Mouse (Mus musculus): ENCODE measurements around the gene Cd46. TPM values are rescaled to one million over a fixed set of nuclear protein-coding genes. Genes with fewer than 3 reads are reported as not detected.

Cd46 gene
- polyA plus RNA-seq (2015; fragmentation: Nextera tagmentation; extraction: Ambion mirVana) = 0.64 and 1.3 TPM in 2 replicates

DNA sequence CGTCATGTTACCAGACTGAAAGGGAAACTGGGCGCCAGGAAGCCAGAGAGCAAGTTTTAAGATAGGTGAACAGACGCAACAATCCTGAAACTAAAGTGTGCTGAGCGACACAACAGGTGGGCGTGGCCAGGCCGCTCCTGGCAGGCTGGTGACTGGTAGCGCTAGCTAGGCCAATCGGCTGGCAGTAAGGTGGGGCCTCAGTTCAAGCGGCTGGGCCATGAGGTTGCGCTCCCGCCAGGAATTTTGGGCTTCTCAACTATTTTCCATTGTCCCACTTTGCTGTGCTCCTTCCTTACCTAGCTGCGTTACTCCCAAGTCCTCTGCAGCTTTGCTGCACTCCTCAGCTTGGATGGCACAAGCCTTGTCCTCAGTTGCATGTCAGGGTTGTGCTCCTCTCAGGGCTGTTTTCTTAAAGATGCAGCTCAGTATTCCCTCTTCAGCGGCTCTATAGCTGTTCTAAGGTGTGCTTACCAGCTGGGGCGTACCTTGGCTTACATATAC lies at the start of gene Cd46:
Gene Cd46, minus strand, starts transcription at position 30 of the 501 bp plus-strand sequence.
- Histone ChIP-seq H3K36me3 (0 out of 2 replicates have a peak, but pooled peaks cover 8% of the 10 kb centered on the region), H3K9ac (peak within 1 kb of the TSS; percentile 34)

DNA sequence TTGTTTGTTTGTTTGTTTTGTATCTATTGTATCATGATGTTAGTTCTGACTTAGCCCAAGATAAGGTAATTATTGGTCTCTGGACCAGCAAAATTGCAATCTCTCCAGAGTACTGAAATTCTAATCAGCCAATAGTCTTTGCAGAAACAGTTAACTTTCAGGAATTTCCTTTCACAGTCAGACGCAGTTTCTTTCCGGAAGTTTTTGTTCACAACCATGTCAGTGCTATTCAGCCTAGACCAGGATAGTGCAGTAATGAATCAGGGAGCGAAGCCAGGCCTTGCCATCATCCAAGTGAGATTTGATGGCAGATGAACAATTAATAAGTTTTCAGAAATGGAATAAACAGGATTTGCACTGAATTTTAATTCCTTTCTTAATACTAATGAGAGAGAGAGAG lies 40.0 kb upstream of the Cd46 start:
- ATAC-seq (ENCODE audit: borderline replicate concordance, extremely low read depth, low FRiP score, low TSS enrichment) = no peak
- Histone ChIP-seq H3K36me3 (peaks cover 10% of the 10 kb centered on the region), H3K9ac (peak overlapping the region; percentile 73; the same call in 1 of the 2 replicates), H3K4me2 (peak overlapping the region; percentile 63), H3K9me3 (no peaks in the 10 kb centered on the region), H3K27ac (peak overlapping the region; percentile 95; the same call in 1 of the 2 replicates), H3K27me3 (no peaks in the 10 kb centered on the region), H3K4me1 (peaks cover 11% of the 10 kb centered on the region; the same call in 1 of the 2 replicates), H3K4me3 (peak overlapping the region; percentile 59)
- WGBS = 29% methylated on average over 3 of the region's 3 CpGs

More for the DNA sequence above, at the start of gene Cd46:
- no peaks in the 10 kb centered on the region for H3K27me3 ChIP-seq
- H3K4me2 ChIP-seq = peak within 1 kb of the TSS; percentile 67
- 3% methylated on average over 14 of the region's 14 CpGs for WGBS
- peak within 1 kb of the TSS; percentile 35; the same call in 1 of the 2 replicates for H3K27ac ChIP-seq
- H3K9me3 ChIP-seq = no peaks in the 10 kb centered on the region
- ATAC-seq (ENCODE audit: borderline replicate concordance, extremely low read depth, low FRiP score, low TSS enrichment) = peak; percentile 98
- no peaks in the 10 kb centered on the region for H3K4me1 ChIP-seq
- peak within 1 kb of the TSS; percentile 44 for H3K4me3 ChIP-seq

DNA sequence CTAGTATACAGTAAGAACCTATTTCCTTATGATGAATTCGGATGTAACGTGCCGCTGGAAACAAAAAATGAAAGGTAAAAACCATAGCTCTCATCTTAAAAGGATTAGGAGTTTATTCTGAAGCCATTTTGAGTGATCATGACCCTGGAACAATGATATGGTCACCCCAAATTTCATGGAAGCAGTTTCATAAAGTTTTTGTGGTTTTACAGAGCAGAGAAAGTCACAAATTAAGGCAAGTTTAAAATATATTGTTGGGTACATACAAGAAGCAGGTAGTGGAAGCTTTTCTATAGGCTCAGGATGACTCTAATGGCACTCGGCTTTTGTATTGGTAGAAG lies 39.6 kb upstream of the Cd46 start:
- H3K27ac ChIP-seq = peak overlapping the region; percentile 95
- 20% methylated on average over 4 of the region's 4 CpGs for WGBS
- H3K9me3 ChIP-seq = no peaks in the 10 kb centered on the region
- H3K4me3 ChIP-seq = peak overlapping the region; percentile 59
- H3K4me1 ChIP-seq = peaks cover 11% of the 10 kb centered on the region; the same call in 1 of the 2 replicates
- H3K4me2 ChIP-seq = peak overlapping the region; percentile 63
- no peaks in the 10 kb centered on the region for H3K27me3 ChIP-seq
- H3K36me3 ChIP-seq = peaks cover 12% of the 10 kb centered on the region
- no peak for ATAC-seq (ENCODE audit: borderline replicate concordance, extremely low read depth, low FRiP score, low TSS enrichment)
- H3K9ac ChIP-seq = peak overlapping the region; percentile 73

DNA sequence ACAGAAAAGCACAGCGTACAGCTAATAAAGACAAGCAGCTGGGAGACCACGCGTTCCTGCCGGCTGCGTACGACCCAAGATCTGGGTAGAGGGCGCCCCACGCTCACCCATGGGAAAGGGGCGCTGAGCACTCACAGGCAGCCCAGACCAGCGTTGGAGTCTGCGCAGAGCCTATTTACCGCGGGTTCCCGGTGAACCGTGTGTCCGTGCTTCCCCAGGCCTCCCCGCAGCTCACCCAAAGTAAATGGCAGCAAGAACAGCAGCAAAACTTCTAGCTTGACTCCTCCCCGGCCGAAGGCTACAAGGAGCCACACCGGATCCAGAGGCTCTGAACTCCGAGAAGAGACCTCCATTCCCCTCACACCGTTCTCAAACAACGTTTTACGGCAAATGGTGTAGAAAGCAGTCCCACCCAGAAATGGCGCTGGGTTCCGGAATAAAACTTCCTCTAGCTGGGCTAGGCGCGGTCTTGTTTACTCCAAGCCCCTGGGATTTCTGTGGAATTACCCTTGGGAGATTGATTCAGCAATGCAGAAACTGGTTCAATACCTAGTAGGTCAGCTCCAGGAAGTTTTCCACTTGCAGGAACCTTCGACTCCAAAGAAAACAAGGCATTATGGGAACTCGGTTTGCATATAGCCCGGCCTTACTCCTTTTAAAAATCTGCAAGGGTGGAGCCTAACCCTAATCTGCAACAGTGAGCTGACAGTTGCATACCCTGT lies 39.1 kb upstream of the Cd46 start, which contains the start of gene Cr1l:
Gene Cr1l, minus strand, starts transcription at position 634 of the 722 bp plus-strand sequence.
- Histone ChIP-seq H3K9me3 (no peaks in the 10 kb centered on the region), H3K36me3 (peaks cover 14% of the 10 kb centered on the region), H3K4me2 (peak within 1 kb of the TSS; percentile 63), H3K4me1 (peaks cover 11% of the 10 kb centered on the region; the same call in 1 of the 2 replicates), H3K4me3 (peak within 1 kb of the TSS; percentile 59), H3K27ac (peak within 1 kb of the TSS; percentile 95), H3K27me3 (no peaks in the 10 kb centered on the region), H3K9ac (peak within 1 kb of the TSS; percentile 73)
- WGBS = under 1% methylated on average over 31 of the region's 31 CpGs
- peak; percentile 99 for ATAC-seq (ENCODE audit: borderline replicate concordance, extremely low read depth, low FRiP score, low TSS enrichment)

DNA sequence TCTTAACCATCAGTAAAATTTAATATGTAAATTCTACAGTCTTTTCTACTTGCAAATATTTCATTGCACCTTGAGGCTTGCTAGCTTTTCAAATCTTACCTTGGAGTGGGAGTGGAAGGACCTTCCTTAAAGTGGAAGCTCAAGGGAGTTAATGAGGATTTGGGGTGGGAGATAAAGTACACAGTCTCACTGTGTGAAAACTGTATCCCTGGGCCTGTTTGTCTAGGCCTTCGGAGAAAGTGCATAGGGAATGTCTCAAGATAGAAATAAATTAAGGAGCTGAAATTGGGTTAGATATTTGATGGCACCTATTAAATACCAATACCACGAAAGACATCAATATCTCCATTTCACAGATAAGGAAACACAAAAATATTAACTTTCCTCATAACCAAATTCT lies 38.4 kb upstream of the Cd46 start:
- WGBS = 5% methylated on average over 2 of the region's 2 CpGs
- Histone ChIP-seq H3K4me1 (peaks cover 11% of the 10 kb centered on the region; the same call in 1 of the 2 replicates), H3K9me3 (no peaks in the 10 kb centered on the region), H3K9ac (peak overlapping the region; percentile 73), H3K36me3 (peaks cover 16% of the 10 kb centered on the region), H3K4me2 (peak overlapping the region; percentile 63), H3K27ac (peak overlapping the region; percentile 95), H3K27me3 (no peaks in the 10 kb centered on the region), H3K4me3 (peak overlapping the region; percentile 59)
- no peak for ATAC-seq (ENCODE audit: borderline replicate concordance, extremely low read depth, low FRiP score, low TSS enrichment)

DNA sequence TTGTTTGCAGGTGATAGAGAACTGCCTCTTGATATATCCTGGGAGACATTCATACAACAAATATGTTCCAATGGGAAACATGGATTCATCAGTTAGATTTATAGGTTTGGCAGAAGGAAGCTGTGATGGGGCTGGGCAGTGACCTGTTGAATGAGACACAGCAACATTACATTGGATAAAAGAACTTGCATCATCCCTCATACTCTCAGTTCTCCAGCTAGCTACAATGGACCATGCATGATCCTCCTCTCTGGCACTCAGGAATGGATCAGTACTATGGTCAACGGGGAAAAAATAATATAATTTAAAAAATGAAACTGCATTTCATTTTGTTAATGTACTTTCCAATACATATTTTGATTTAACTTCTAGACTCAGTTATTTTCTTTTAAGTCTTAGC lies 37.8 kb upstream of the Cd46 start:
- 78% methylated on average over 1 of the region's 1 CpGs for WGBS
- Histone ChIP-seq H3K9me3 (no peaks in the 10 kb centered on the region), H3K36me3 (peaks cover 22% of the 10 kb centered on the region), H3K27me3 (no peaks in the 10 kb centered on the region), H3K4me3 (no peak overlapping the region), H3K4me2 (peak overlapping the region; percentile 42), H3K9ac (no peak overlapping the region), H3K27ac (no peak overlapping the region), H3K4me1 (peaks cover 11% of the 10 kb centered on the region; the same call in 1 of the 2 replicates)
- ATAC-seq (ENCODE audit: borderline replicate concordance, extremely low read depth, low FRiP score, low TSS enrichment) = no peak

DNA sequence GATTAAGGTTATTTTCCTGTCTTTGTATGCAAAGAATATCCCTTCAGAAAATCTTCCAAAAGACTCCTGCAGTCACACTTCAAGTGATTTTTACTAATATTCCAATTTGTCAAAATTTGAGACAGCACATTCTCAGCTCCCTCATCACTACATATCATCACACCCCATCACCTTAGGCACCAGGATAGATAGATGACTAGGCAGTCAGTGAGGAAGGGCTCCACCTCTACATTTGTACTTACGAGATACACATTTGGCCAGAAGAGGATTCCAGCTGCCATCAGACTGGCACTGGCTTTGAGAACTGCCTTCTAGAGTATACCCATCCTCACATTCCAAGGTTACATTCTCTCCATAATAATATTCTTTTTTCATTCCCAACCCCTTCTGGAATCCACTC lies 22.4 kb upstream of the Cd46 start:
- H3K27me3 ChIP-seq = no peaks in the 10 kb centered on the region
- H3K27ac ChIP-seq = no peak overlapping the region
- H3K9me3 ChIP-seq = no peaks in the 10 kb centered on the region
- H3K9ac ChIP-seq = no peak overlapping the region
- H3K4me2 ChIP-seq = no peak overlapping the region
- H3K36me3 ChIP-seq = peaks cover 26% of the 10 kb centered on the region
- 81% methylated on average over 1 of the region's 1 CpGs for WGBS
- ATAC-seq (ENCODE audit: borderline replicate concordance, extremely low read depth, low FRiP score, low TSS enrichment) = no peak
- no peaks in the 10 kb centered on the region for H3K4me1 ChIP-seq
- no peak overlapping the region for H3K4me3 ChIP-seq

DNA sequence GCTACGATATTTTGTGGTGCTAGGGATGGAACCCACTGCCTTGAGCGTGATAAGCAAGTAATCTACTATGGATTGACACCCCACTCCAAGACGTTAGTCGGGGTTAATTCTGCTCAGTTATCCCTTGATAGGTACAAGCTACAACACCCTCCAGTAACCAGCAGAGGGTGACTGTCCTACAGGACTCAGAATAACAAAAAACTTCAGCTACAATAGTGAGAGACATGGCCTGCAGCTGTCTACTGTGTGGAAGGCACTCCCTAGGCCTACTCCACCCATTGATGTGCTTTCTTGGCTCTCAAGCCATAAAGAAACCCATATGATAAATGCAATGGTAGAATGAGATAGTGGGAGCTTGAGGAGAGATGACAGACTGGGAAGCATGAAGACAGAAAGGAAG lies 21.6 kb upstream of the Cd46 start:
- H3K4me1 ChIP-seq = no peaks in the 10 kb centered on the region
- no peak for ATAC-seq (ENCODE audit: borderline replicate concordance, extremely low read depth, low FRiP score, low TSS enrichment)
- H3K4me3 ChIP-seq = no peak overlapping the region
- no peaks in the 10 kb centered on the region for H3K9me3 ChIP-seq
- no peak overlapping the region for H3K4me2 ChIP-seq
- H3K27ac ChIP-seq = no peak overlapping the region
- no peak overlapping the region for H3K9ac ChIP-seq
- 84% methylated on average over 4 of the region's 4 CpGs for WGBS
- H3K36me3 ChIP-seq = peaks cover 26% of the 10 kb centered on the region
- no peaks in the 10 kb centered on the region for H3K27me3 ChIP-seq

DNA sequence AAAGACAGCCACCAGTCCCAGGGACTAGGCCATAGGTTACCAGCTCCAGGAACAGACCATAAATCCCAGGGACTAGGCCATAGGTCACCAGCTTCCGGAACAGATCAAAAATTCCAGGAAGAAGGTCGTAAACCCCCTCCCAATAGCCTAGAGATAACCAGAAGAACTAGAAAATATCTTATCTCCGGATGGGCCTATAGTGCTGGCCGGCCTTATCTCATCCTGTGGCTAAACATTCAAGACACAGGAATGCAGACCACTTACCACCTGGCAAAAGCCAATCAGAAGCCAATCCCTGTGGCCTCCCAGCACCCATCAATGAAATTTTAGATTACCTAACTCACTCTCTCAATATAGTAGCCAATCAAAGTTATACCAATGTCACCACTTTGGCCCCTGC lies 8.6 kb upstream of the Cd46 start:
- 23% methylated on average over 4 of the region's 4 CpGs for WGBS
- Histone ChIP-seq H3K4me1 (no peaks in the 10 kb centered on the region), H3K4me2 (no peak overlapping the region), H3K27ac (no peak overlapping the region), H3K27me3 (no peaks in the 10 kb centered on the region), H3K9ac (no peak overlapping the region), H3K9me3 (no peaks in the 10 kb centered on the region), H3K4me3 (no peak overlapping the region), H3K36me3 (peaks cover 43% of the 10 kb centered on the region)
- no peak for ATAC-seq (ENCODE audit: borderline replicate concordance, extremely low read depth, low FRiP score, low TSS enrichment)

DNA sequence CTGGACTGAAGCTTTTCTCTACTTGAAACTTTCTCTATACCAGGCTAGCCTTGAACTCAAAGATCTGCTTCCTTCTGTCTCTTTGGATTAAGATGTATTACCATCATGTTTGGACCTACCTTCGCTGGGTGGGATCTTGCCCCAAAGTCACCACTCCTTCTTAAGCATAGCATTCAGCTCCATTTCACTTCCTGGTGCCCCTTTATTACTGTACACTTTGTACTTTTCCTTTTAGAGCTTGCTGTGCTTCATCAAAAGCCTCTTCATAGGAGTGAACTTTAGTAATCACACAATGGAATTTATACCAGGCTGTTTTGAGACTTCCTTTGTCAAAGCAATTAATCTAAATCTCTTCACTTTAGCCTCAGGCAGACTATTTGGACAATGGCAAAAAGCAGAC lies 6.0 kb upstream of the Cd46 start:
- no peaks in the 10 kb centered on the region for H3K27me3 ChIP-seq
- H3K4me3 ChIP-seq = no peak overlapping the region
- H3K27ac ChIP-seq = no peak overlapping the region
- no peak overlapping the region for H3K9ac ChIP-seq
- WGBS = 94% methylated on average over 1 of the region's 1 CpGs
- no peak for ATAC-seq (ENCODE audit: borderline replicate concordance, extremely low read depth, low FRiP score, low TSS enrichment)
- H3K4me1 ChIP-seq = no peaks in the 10 kb centered on the region
- H3K36me3 ChIP-seq = peaks cover 26% of the 10 kb centered on the region
- H3K4me2 ChIP-seq = no peak overlapping the region
- no peaks in the 10 kb centered on the region for H3K9me3 ChIP-seq

DNA sequence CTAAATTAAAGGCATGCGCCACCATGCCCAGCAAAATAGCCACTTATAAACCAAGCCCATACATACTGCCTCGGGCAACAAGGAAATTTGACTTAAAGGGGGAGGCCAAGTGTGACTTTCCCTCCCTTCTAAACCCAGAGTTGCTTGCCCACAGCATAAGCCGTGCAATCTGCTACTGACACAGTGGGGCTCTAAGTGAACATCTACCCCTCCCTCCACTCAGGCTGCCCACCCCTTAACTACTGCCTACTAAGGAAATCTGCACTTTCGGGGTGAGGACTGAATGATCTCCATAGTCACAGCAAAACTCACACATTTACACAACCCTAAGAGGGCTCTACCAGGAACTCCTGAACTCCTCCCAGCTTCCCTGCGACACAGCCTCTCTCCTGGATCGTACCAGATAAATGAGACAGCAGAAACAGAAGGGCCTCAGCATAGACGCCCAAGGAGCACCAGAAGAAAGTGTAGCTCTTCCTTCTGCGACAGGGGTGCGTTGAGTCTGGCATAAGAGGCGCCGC lies 290 bp downstream of the Cd46 start:
- Histone ChIP-seq H3K4me2 (peak overlapping the region; percentile 67), H3K9me3 (no peaks in the 10 kb centered on the region), H3K27ac (peak overlapping the region; percentile 35; the same call in 1 of the 2 replicates), H3K27me3 (no peaks in the 10 kb centered on the region), H3K9ac (peak overlapping the region; percentile 34), H3K36me3 (0 out of 2 replicates have a peak, but pooled peaks cover 4% of the 10 kb centered on the region), H3K4me3 (peak overlapping the region; percentile 44), H3K4me1 (no peaks in the 10 kb centered on the region)
- 21% methylated on average over 11 of the region's 11 CpGs for WGBS
- ATAC-seq (ENCODE audit: borderline replicate concordance, extremely low read depth, low FRiP score, low TSS enrichment) = peak; percentile 87

DNA sequence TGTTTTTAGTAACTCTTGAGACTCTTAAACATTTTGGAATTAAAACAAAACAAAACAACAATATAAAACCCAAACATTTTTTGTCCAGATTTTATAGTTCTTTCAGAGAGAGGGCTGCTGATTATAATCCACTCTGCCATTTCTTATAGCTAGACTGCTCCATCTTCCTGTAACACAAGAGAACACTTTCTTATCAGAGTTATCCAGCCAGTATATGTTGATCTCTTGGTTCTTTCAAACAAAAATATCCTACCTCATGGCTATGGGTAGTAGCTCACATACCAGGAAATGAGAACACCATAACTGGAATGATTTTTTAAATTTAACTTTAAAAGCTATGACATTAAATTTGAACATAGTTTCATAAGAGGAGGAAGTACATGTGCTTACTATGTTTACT lies 9.9 kb downstream of the Cd46 start:
- no peak overlapping the region for H3K27ac ChIP-seq
- H3K4me3 ChIP-seq = no peak overlapping the region
- H3K9me3 ChIP-seq = no peaks in the 10 kb centered on the region
- ATAC-seq (ENCODE audit: borderline replicate concordance, extremely low read depth, low FRiP score, low TSS enrichment) = no peak
- H3K36me3 ChIP-seq = no peaks in the 10 kb centered on the region
- no peak overlapping the region for H3K4me2 ChIP-seq
- H3K4me1 ChIP-seq = no peaks in the 10 kb centered on the region
- H3K27me3 ChIP-seq = no peaks in the 10 kb centered on the region
- no peak overlapping the region for H3K9ac ChIP-seq
